Mouse (Mus musculus) heart, postnatal 25 days (tissue): Measurements from ENCODE around the gene Urod. TPM values are rescaled to one million over a fixed set of nuclear protein-coding genes. Genes with fewer than 3 reads are reported as not detected.
A peak's percentile ranks its signal among the peaks of the same experiment; 100 is the strongest.

Experiments used
- DNase-seq: peaks from one replicate; pipeline ENCODE4 v3.0.0; 2022; ENCODE audit warnings: low spot score
- intact Hi-C: fragments of 180-260 bp; cut with DNase I; formaldehyde crosslinking; loops from one replicate; pipeline ENCODE4 v1.15.1; 2025
- total RNA-seq, 2 experiments: library from RNA; stranded (reverse); gene quantifications; 2 replicates each; pipeline ENCODE4 v1.2.3; 2021

The Urod gene
- total RNA-seq: 10 to 100 TPM; 85.0 to 91.1 TPM

- DNase-seq: peak; percentile 90
- intact Hi-C loops: loop anchor here (5.0 kb wide), 1 partner anchor 187 kb away; the partner anchor contains the start of genes Mutyh and Toe1
Observed at GRCm38 (mm10) chr4:116993672-116994621, at the start of gene Urod. Urod (minus strand) TSS chr4:116994413.

- DNase-seq: peak; percentile 69
- intact Hi-C loops: loop anchor here (5.0 kb wide), 1 partner anchor 41 kb away; no protein-coding TSS in a partner anchor
Observed at GRCm38 (mm10) chr4:117041283-117041721, 47.1 kb upstream of the Urod start.

GRCm38 (mm10) chr4:117040791-117041190 lies 46.6 kb upstream of the Urod start:
- DNase-seq: no peak
- intact Hi-C loops: loop anchor here (5.0 kb wide), 1 partner anchor 42 kb away; no protein-coding TSS in a partner anchor

GRCm38 (mm10) chr4:117039925-117040687 lies 45.9 kb upstream of the Urod start:
- DNase-seq: peak; percentile 45
- intact Hi-C loops: loop anchor here (5.0 kb wide), 1 partner anchor 42 kb away; no protein-coding TSS in a partner anchor

- intact Hi-C loops: no loop called here
Observed at GRCm38 (mm10) chr4:117031105-117031504, 36.9 kb upstream of the Urod start.

GRCm38 (mm10) chr4:117023469-117023868 lies 29.3 kb upstream of the Urod start:
- DNase-seq: no peak
- intact Hi-C loops: no loop called here

More at GRCm38 (mm10) chr4:117031105-117031504, 36.9 kb upstream of the Urod start:
- DNase-seq: no peak

- intact Hi-C loops: loop anchor here (5.0 kb wide), 1 partner anchor 103 kb away; no protein-coding TSS in a partner anchor
- peak; percentile 83 for DNase-seq
Observed at GRCm38 (mm10) chr4:117019206-117020134, 25.3 kb upstream of the Urod start, which contains the start of gene Eif2b3. Eif2b3 (plus strand) TSS chr4:117019402.

- intact Hi-C loops: loop anchor here (5.0 kb wide), 1 partner anchor 104 kb away; no protein-coding TSS in a partner anchor
Observed at GRCm38 (mm10) chr4:117018327-117018726, 24.1 kb upstream of the Urod start.

GRCm38 (mm10) chr4:117017738-117018137 lies 23.5 kb upstream of the Urod start:
- no peak for DNase-seq
- intact Hi-C loops: loop anchor here (5.0 kb wide), 1 partner anchor 105 kb away; no protein-coding TSS in a partner anchor

More at GRCm38 (mm10) chr4:117018327-117018726, 24.1 kb upstream of the Urod start:
- DNase-seq: no peak

- DNase-seq: no peak
- intact Hi-C loops: loop anchor here (5.0 kb wide), 1 partner anchor 107 kb away; no protein-coding TSS in a partner anchor
Observed at GRCm38 (mm10) chr4:117014901-117015415, 20.7 kb upstream of the Urod start.

- DNase-seq: no peak
- intact Hi-C loops: no loop called here
Observed at GRCm38 (mm10) chr4:117013596-117013995, 19.4 kb upstream of the Urod start.

GRCm38 (mm10) chr4:117010231-117010630 lies 16.0 kb upstream of the Urod start:
- no peak for DNase-seq
- intact Hi-C loops: no loop called here

- no peak for DNase-seq
- intact Hi-C loops: no loop called here
Observed at GRCm38 (mm10) chr4:117007058-117007457, 12.8 kb upstream of the Urod start.

- intact Hi-C loops: no loop called here
Observed at GRCm38 (mm10) chr4:117005611-117006400, 11.6 kb upstream of the Urod start.

GRCm38 (mm10) chr4:117004649-117005048 lies 10.4 kb upstream of the Urod start:
- intact Hi-C loops: loop anchor here (5.0 kb wide), 2 partner anchors 118 to 213 kb away; no protein-coding TSS in a partner anchor
- no peak for DNase-seq

More at GRCm38 (mm10) chr4:117005611-117006400, 11.6 kb upstream of the Urod start:
- no peak for DNase-seq

GRCm38 (mm10) chr4:117002543-117003521 lies 8.6 kb upstream of the Urod start:
- DNase-seq: no peak
- intact Hi-C loops: loop anchor here (1.0 to 5.0 kb wide), 3 partner anchors 119 to 214 kb away; no protein-coding TSS in a partner anchor
